Mouse (Mus musculus): ENCODE data around the gene Rpgrip1. TPM values are rescaled to one million over a fixed set of nuclear protein-coding genes. Genes with fewer than 3 reads are reported as not detected.

Gene Rpgrip1
- 71.6 and 108 TPM in 2 replicates for polyA plus RNA-seq (2021; fragmentation: Nextera tagmentation)
- long read RNA-seq, experiment 1, partial matches to known transcripts: 0 of 3 reads
- long read RNA-seq, experiment 1, other reads (novel, unspliced or antisense): 3 of 3 reads
- long read RNA-seq, experiment 2, partial matches to known transcripts: 0 of 118 reads
- long read RNA-seq, experiment 2, other reads (novel, unspliced or antisense): 118 of 118 reads

GRCm38 (mm10) chr14:52110346-52110745 lies at the start of gene Rpgrip1:
Gene Rpgrip1, plus strand, starts transcription at chr14:52110704.

GRCm38 (mm10) chr14:52103856-52104676 lies 6.4 kb upstream of the Rpgrip1 start, which contains the start of gene Hnrnpc:
Gene Hnrnpc, minus strand, starts transcription at chr14:52104028.

GRCm38 (mm10) chr14:52197156-52197878 lies 86.8 kb downstream of the Rpgrip1 start, which contains the start of gene Supt16:
Gene Supt16, minus strand, starts transcription at chr14:52197416.

Other genes with a start within 250 kb of the Rpgrip1 start
- gene Mettl17, start 225.9 kb upstream of the Rpgrip1 start, polyA plus RNA-seq (2021; fragmentation: Nextera tagmentation): 11.6 and 23.7 TPM in 2 replicates
- 0.20 and 0.21 TPM in 2 replicates for gene Slc39a2, start 217.8 kb upstream of the Rpgrip1 start, polyA plus RNA-seq (2021; fragmentation: Nextera tagmentation)
- 801 and 919 TPM in 2 replicates for gene Ndrg2, start 196.5 kb upstream of the Rpgrip1 start, polyA plus RNA-seq (2021; fragmentation: Nextera tagmentation)
- gene Tppp2, start 192.3 kb upstream of the Rpgrip1 start, polyA plus RNA-seq (2021; fragmentation: Nextera tagmentation): not detected in 2 replicates
- 0.10 TPM in 1 of 2 replicates, not detected in the other for gene Rnase13, start 187.9 kb upstream of the Rpgrip1 start, polyA plus RNA-seq (2021; fragmentation: Nextera tagmentation)
- gene Arhgef40, start 126.0 kb upstream of the Rpgrip1 start, polyA plus RNA-seq (2021; fragmentation: Nextera tagmentation): 21.2 and 21.3 TPM in 2 replicates
- gene Tmem253, start 95.0 kb upstream of the Rpgrip1 start, polyA plus RNA-seq (2021; fragmentation: Nextera tagmentation): 0.09 TPM in 1 of 2 replicates, not detected in the other
- gene Zfp219, start 90.0 kb upstream of the Rpgrip1 start, polyA plus RNA-seq (2021; fragmentation: Nextera tagmentation): 5.8 and 8.6 TPM in 2 replicates
- not detected in 2 replicates for gene Olfr221, start 68.2 kb upstream of the Rpgrip1 start, polyA plus RNA-seq (2021; fragmentation: Nextera tagmentation)
- 110 and 146 TPM in 2 replicates for gene Hnrnpc, start 6.7 kb upstream of the Rpgrip1 start, polyA plus RNA-seq (2021; fragmentation: Nextera tagmentation)
- gene Supt16, start 86.7 kb downstream of the Rpgrip1 start, polyA plus RNA-seq (2021; fragmentation: Nextera tagmentation): 14.4 and 21.5 TPM in 2 replicates
- gene Chd8, start 147.1 kb downstream of the Rpgrip1 start, polyA plus RNA-seq (2021; fragmentation: Nextera tagmentation): 2.4 and 8.0 TPM in 2 replicates
- 31.1 and 41.2 TPM in 2 replicates for gene Tox4, start 168.4 kb downstream of the Rpgrip1 start, polyA plus RNA-seq (2021; fragmentation: Nextera tagmentation)
- 23.7 and 28.5 TPM in 2 replicates for gene Rab2b, start 168.8 kb downstream of the Rpgrip1 start, polyA plus RNA-seq (2021; fragmentation: Nextera tagmentation)
- gene Mettl3, start 194.4 kb downstream of the Rpgrip1 start, polyA plus RNA-seq (2021; fragmentation: Nextera tagmentation): 20.1 and 20.4 TPM in 2 replicates
- gene Sall2, start 218.1 kb downstream of the Rpgrip1 start, polyA plus RNA-seq (2021; fragmentation: Nextera tagmentation): 4.7 and 7.5 TPM in 2 replicates
- not detected in 2 replicates for gene Olfr1513, start 245.7 kb downstream of the Rpgrip1 start, polyA plus RNA-seq (2021; fragmentation: Nextera tagmentation)